Mouse (Mus musculus) thymus, adult 2 months (tissue): ENCODE measurements at regions not wholly inside any gene's neighbourhood (a gene's known extent, or its start where the extent isn't known, plus 50 kb on each side); places are given as distances from the start of the nearest gene placed in this dataset.

ENCODE experiments used
- CTCF ChIP-seq: fragments of 200-500 bp; IDR thresholded peaks from 2 replicates; pipeline ENCODE4 v1.5.1; 2012; ENCODE audit warnings: mild to moderate bottlenecking, control low read depth, low read length, moderate library complexity, borderline replicate concordance; ENCODE audit not compliant: control insufficient read depth, poor library complexity, insufficient read depth; ENCODE audit errors: extremely low read depth
- POLR2A ChIP-seq: fragments of 200-500 bp; IDR thresholded peaks from 2 replicates; pipeline ENCODE4 v1.6.1; 2012; ENCODE audit warnings: mild to moderate bottlenecking, low read length, control low read depth, moderate library complexity; ENCODE audit not compliant: control insufficient read depth, poor library complexity, insufficient read depth; ENCODE audit errors: extremely low read depth

DNA sequence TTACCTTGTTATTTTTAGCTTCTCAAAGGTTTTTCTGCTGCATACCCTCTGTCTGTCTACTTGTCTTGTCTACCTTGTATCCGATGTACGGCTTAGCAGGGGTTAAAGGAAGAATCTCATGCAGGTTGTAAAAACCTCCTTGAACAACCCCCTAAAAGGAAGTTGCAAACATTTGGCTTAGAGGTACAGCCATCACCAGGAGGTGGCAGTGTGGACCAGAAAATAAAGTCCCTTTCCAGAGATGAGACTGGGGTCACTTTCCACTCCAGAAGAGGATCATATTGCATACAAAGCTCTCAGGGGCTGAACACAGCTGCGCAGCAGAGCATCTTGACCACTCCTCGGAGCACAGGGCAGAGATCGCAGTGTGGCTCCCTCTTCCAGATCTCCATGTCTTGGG is 109.0 kb upstream of the Ralgapa2 start:
- TF ChIP-seq CTCF (no peak), POLR2A (no peak)
